Mouse (Mus musculus): Measurements from ENCODE around the gene Gng8.

- no peak for TF ChIP-seq USF1 (IDR thresholded peaks at IDR 0.05; ENCODE audit: low read depth)
- TF ChIP-seq MAX (IDR thresholded peaks at IDR 0.05; ENCODE audit: low read depth): no peak
- no peak for TF ChIP-seq POLR2A (IDR thresholded peaks at IDR 0.05; ENCODE audit: insufficient read length, low read depth)
- TF ChIP-seq TCF12 (IDR thresholded peaks at IDR 0.05; ENCODE audit: insufficient read depth, poor library complexity, severe bottlenecking): no peak
- no peak for TF ChIP-seq MYOG (IDR thresholded peaks at IDR 0.05; ENCODE audit: control insufficient read depth in 1 of 3, insufficient read depth in 1 of 3, insufficient read length in 2 of 3, low read depth in 2 of 3)
- TF ChIP-seq REST (IDR thresholded peaks at IDR 0.05; ENCODE audit: insufficient read depth, insufficient read length): no peak
Observed at GRCm38 (mm10) chr7:16932704-16933577, 41.4 kb downstream of the Gng8 start.
